Mouse (Mus musculus) T-helper 1 cell (primary cell): Measurements from ENCODE around the gene Elk1.

Experiments
- in situ Hi-C: fragments of 300-600 bp; cut with MboI, MseI; formaldehyde crosslinking; loops from one replicate; pipeline ENCODE4 v1.15.1; 2025; ENCODE audit warnings: high pct_unique_total_duplicates

The Elk1 gene

GRCm38 (mm10) chrX:20950191-20950880 is at the start of gene Elk1:
TSS of gene Elk1 (minus strand) at chrX:20950608.
- in situ Hi-C loops: no loop called here

DNA sequence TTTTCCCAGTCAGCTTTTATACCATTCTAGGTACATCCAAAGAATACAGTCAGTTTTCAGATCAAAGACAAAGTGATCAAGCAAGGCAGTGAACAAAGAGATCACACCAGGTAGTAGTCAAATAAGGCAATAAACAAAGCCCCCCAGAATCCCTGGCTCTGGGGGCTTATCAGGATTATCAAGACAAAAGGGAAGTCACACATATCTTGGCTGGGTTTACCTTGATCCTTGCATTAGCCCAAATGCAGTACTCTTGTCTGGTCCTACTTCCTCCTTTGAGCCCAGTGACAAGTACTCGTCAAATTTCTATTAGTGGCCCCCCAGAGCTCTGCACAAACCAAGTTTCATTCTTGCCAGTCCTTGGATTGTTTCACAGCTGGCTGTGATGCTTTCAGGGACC is 30.5 kb upstream of the Elk1 start:
- in situ Hi-C loops: no loop called here

GRCm38 (mm10) chrX:20961477-20962378 is 11.3 kb upstream of the Elk1 start, which contains the start of gene Uxt:
TSS of gene Uxt (minus strand) at chrX:20962017.
- in situ Hi-C loops: no loop called here

GRCm38 (mm10) chrX:20946055-20946454 is 4.4 kb downstream of the Elk1 start:
- in situ Hi-C loops: no loop called here

DNA sequence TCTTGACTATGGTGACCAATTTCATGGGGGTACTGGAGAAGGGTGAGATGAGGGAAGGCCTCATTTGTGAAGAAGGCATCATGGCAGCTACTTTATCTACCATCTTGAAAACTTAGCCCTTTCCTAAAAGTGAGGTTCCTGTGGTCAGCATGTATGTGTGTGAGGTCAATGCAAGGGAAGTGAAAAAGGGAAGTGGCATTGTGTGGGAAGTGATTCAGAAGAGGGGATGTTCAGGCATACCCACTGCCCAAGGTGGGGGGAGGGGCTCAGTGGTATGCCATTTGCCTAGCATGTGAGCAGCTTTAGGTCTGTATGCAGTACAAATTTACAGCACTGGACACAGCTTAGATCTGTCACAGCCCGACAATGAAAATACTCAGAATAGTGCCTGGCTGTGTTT is 18.4 kb downstream of the Elk1 start:
- in situ Hi-C loops: no loop called here

GRCm38 (mm10) chrX:20931364-20931763 is 19.0 kb downstream of the Elk1 start, which contains the start of gene Cfp:
TSS of gene Cfp (minus strand) at chrX:20931555.
- in situ Hi-C loops: no loop called here

GRCm38 (mm10) chrX:20929859-20930258 is 20.5 kb downstream of the Elk1 start:
- in situ Hi-C loops: no loop called here

GRCm38 (mm10) chrX:20924976-20925375 is 25.4 kb downstream of the Elk1 start:
- in situ Hi-C loops: no loop called here

- in situ Hi-C loops: no loop called here
Measured at GRCm38 (mm10) chrX:20923506-20923905, 26.9 kb downstream of the Elk1 start.

- in situ Hi-C loops: no loop called here
Measured at GRCm38 (mm10) chrX:20921366-20921765, 29.0 kb downstream of the Elk1 start.

- in situ Hi-C loops: no loop called here
Measured at GRCm38 (mm10) chrX:20920844-20921364, 29.5 kb downstream of the Elk1 start, which contains the start of gene Syn1. TSS of gene Syn1 (minus strand) at chrX:20921004.

- in situ Hi-C loops: no loop called here
Measured at GRCm38 (mm10) chrX:20920249-20920843, 30.1 kb downstream of the Elk1 start.

- in situ Hi-C loops: no loop called here
Measured at GRCm38 (mm10) chrX:20915075-20915474, 35.3 kb downstream of the Elk1 start.

DNA sequence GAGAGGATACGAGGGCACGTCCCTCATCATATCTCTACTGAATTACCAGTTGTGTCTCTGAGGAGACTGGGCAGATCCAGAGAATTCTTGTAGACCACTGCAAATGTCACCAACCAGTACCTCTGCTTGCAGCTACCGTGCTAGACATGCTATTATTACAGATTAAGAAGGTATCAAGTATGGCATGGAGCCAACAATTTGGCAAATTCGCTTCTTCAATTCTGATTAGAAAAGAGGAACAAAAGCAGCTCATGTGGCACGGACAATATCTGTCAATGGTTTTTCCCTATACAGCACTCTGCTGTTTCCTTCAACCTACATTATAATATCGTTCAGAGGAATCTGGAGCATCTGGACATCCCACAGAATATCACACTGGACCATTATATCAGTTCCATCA is 36.7 kb downstream of the Elk1 start:
- in situ Hi-C loops: no loop called here

GRCm38 (mm10) chrX:20910074-20910473 is 40.3 kb downstream of the Elk1 start:
- in situ Hi-C loops: no loop called here
